Mouse (Mus musculus): Measurements from ENCODE around the gene Ninl.

DNA sequence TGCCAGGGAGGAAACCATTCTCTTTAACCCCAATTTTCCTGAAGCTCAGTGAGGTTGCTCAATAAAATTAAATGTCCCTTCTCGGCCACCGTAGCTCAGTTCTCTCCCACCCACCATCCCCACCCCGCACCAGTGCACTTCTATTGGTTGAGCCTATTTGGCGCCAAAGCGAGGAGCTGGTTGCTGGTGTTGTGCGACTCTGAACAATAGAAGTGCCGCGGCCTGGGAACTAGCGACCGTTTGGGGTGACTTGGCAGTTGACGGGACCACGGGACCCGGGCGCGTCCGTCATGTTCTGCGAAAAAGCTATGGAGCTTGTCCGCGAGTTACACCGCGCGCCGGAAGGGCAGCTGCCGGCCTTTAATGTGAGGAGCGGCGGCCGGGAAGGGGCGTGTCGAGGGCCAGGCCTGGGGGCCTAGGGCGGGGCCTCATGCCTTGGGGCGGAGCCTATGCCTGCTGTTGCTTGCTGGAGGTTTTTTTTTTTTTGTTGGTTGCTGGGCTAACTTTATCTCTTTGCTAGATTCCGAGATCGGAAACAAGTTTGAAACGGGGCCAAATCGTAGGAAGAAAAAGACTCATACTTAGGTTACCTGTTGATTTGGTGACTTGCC is 129.6 kb downstream of the Ninl start:
- TF ChIP-seq CTCF (IDR thresholded peaks at IDR 0.05; ENCODE audit: low read depth) (no peak; the same call in 1 of the 2 replicates), EP300 (IDR thresholded peaks at IDR 0.05; ENCODE audit: low read depth) (peak; percentile 80; the same call in 1 of the 2 replicates)

Data from liver, postnatal 0 days (tissue).